Mouse (Mus musculus): ENCODE measurements at regions not wholly inside any gene's neighbourhood (a gene's known extent, or its start where the extent isn't known, plus 50 kb on each side); places are given as distances from the start of the nearest gene placed in this dataset.

GRCm38 (mm10) chr10:38875667-38876245, 54.2 kb upstream of the Rfpl4b start:
- no peak for DNase-seq (ENCODE audit: low spot score)
- intact Hi-C loops (cut with DNase I), result loop anchor here (2.0 kb wide), 2 partner anchors 161 to 191 kb away; no protein-coding TSS in a partner anchor

- intact Hi-C loops (cut with DNase I), result no loop called here
- DNase-seq (ENCODE audit: low spot score), result no peak
Measured at GRCm38 (mm10) chr10:38879271-38879670, 57.7 kb upstream of the Rfpl4b start.

GRCm38 (mm10) chr10:38880642-38881187, 59.1 kb upstream of the Rfpl4b start:
- DNase-seq (ENCODE audit: low spot score), result no peak
- intact Hi-C loops (cut with DNase I), result loop anchor here (5.0 kb wide), 2 partner anchors 37 to 87 kb away; partner anchors contain the start of gene Lama4

- DNase-seq (ENCODE audit: low spot score), result peak; percentile 34
- intact Hi-C loops (cut with DNase I), result loop anchor here (5.0 kb wide), 2 partner anchors 35 to 85 kb away; partner anchors contain the start of gene Lama4
Measured at GRCm38 (mm10) chr10:38882154-38882553, 60.6 kb upstream of the Rfpl4b start.

- intact Hi-C loops (cut with DNase I), result loop anchor here (5.0 kb wide), 2 partner anchors 33 to 83 kb away; partner anchors contain the start of gene Lama4
- no peak for DNase-seq (ENCODE audit: low spot score)
Measured at GRCm38 (mm10) chr10:38883816-38884599, 62.4 kb upstream of the Rfpl4b start.

- intact Hi-C loops (cut with DNase I), result loop anchor here (5.0 kb wide), 2 partner anchors 33 to 83 kb away; partner anchors contain the start of gene Lama4
- DNase-seq (ENCODE audit: low spot score), result no peak
Measured at GRCm38 (mm10) chr10:38884641-38885040, 63.1 kb upstream of the Rfpl4b start.

- no peak for DNase-seq (ENCODE audit: low spot score)
- intact Hi-C loops (cut with DNase I), result no loop called here
Measured at GRCm38 (mm10) chr10:38886441-38886840, 64.9 kb upstream of the Rfpl4b start.

- intact Hi-C loops (cut with DNase I), result no loop called here
- DNase-seq (ENCODE audit: low spot score), result no peak
Measured at GRCm38 (mm10) chr10:38887896-38888295, 66.3 kb upstream of the Rfpl4b start.

- DNase-seq (ENCODE audit: low spot score), result no peak
- intact Hi-C loops (cut with DNase I), result no loop called here
Measured at GRCm38 (mm10) chr10:38894706-38895105, 70.6 kb upstream of the Lama4 start.

GRCm38 (mm10) chr10:38895656-38896055, 69.7 kb upstream of the Lama4 start:
- intact Hi-C loops (cut with DNase I), result no loop called here
- DNase-seq (ENCODE audit: low spot score), result no peak

GRCm38 (mm10) chr10:38897573-38897972, 67.7 kb upstream of the Lama4 start:
- intact Hi-C loops (cut with DNase I), result no loop called here
- DNase-seq (ENCODE audit: low spot score), result no peak

GRCm38 (mm10) chr10:38906121-38906520, 59.2 kb upstream of the Lama4 start:
- no peak for DNase-seq (ENCODE audit: low spot score)
- intact Hi-C loops (cut with DNase I), result no loop called here

- no peak for DNase-seq (ENCODE audit: low spot score)
- intact Hi-C loops (cut with DNase I), result no loop called here
Measured at GRCm38 (mm10) chr10:38907835-38908234, 57.5 kb upstream of the Lama4 start.

GRCm38 (mm10) chr10:38908277-38908676, 57.0 kb upstream of the Lama4 start:
- peak; percentile 74 for DNase-seq (ENCODE audit: low spot score)
- intact Hi-C loops (cut with DNase I), result no loop called here

- intact Hi-C loops (cut with DNase I), result no loop called here
- no peak for DNase-seq (ENCODE audit: low spot score)
Measured at GRCm38 (mm10) chr10:38909152-38909732, 56.1 kb upstream of the Lama4 start.

- intact Hi-C loops (cut with DNase I), result no loop called here
- no peak for DNase-seq (ENCODE audit: low spot score)
Measured at GRCm38 (mm10) chr10:38909843-38910242, 55.5 kb upstream of the Lama4 start.

GRCm38 (mm10) chr10:38913013-38913412, 52.3 kb upstream of the Lama4 start:
- intact Hi-C loops (cut with DNase I), result no loop called here
- DNase-seq (ENCODE audit: low spot score), result no peak

Data from heart, postnatal 25 days (tissue).